Mouse (Mus musculus) midbrain, embryonic 14.5 days (tissue): ENCODE data around the gene Cxcr2. TPM values are rescaled to one million over a fixed set of nuclear protein-coding genes. Genes with fewer than 3 reads are reported as not detected.

Experiments used
- ATAC-seq: fragments of 200-750 bp; cut with Nextera tagmentation; 2 replicates; pipeline ENCODE4 v1.8.0; 2017; ENCODE audit warnings: moderate number of reproducible peaks, moderate library complexity; ENCODE audit not compliant: low FRiP score, low TSS enrichment
- DNase-seq: peaks from one replicate; pipeline ENCODE4 v3.0.0-alpha.2; 2015
- H3K27ac ChIP-seq: fragments of 300-500 bp; sonication (generic); replicated peaks from 2 replicates; pipeline ENCODE4 v1.5.1; 2014; ENCODE audit warnings: mild to moderate bottlenecking, low read depth, low read length, moderate library complexity
- H3K27me3 ChIP-seq: fragments of 300-500 bp; sonication (generic); 2 replicates; pipeline ENCODE4 v1.6.1; 2014; ENCODE audit warnings: low read length, control low read depth, mixed read lengths; ENCODE audit not compliant: control insufficient read depth, insufficient read depth
- H3K36me3 ChIP-seq: fragments of 300-500 bp; sonication (generic); 2 replicates; pipeline ENCODE4 v1.6.1; 2014; ENCODE audit warnings: low read length, control low read depth; ENCODE audit not compliant: control insufficient read depth, insufficient read depth
- H3K4me1 ChIP-seq: fragments of 300-500 bp; sonication (generic); 2 replicates; pipeline ENCODE4 v1.6.1; 2014; ENCODE audit warnings: mild to moderate bottlenecking, antibody characterized with exemption, low read length, control low read depth; ENCODE audit not compliant: control insufficient read depth, insufficient read depth
- H3K4me2 ChIP-seq: fragments of 300-500 bp; sonication (generic); 2 replicates; pipeline ENCODE4 v1.6.1; 2014; ENCODE audit warnings: mild to moderate bottlenecking, low read length, moderate library complexity
- H3K4me3 ChIP-seq: fragments of 300-500 bp; sonication (generic); replicated peaks from 2 replicates; pipeline ENCODE4 v1.5.1; 2014; ENCODE audit warnings: low read depth, low read length
- H3K9ac ChIP-seq: fragments of 300-500 bp; sonication (generic); replicated peaks from 2 replicates; pipeline ENCODE4 v1.6.1; 2014; ENCODE audit warnings: mild to moderate bottlenecking, low read length, moderate library complexity
- H3K9me3 ChIP-seq: fragments of 300-500 bp; sonication (generic); 2 replicates; pipeline ENCODE4 v1.6.1; 2016; ENCODE audit warnings: low read length, control low read depth, mixed read lengths; ENCODE audit not compliant: control insufficient read depth
- WGBS: fragments of 180-500 bp; shearing (Covaris S2); extraction: QIAGEN DNeasy Blood & Tissue Kit; methylation state at CpG from one replicate; pipeline ENCODE4 v1.1.7; 2014; 5-methylcytosine and 5-hydroxymethylcytosine counted together
- polyA plus RNA-seq: library from polyadenylated mRNA; unstranded; fragments of >200 nt; fragmentation: Nextera tagmentation; extraction: Ambion mirVana; gene quantifications from 2 replicates; pipeline ENCODE4 v1.2.1, GENCODE M21; 2014

Cxcr2 gene
- polyA plus RNA-seq, 1 experiment from 2014 or later = not detected

GRCm38 (mm10) chr1:74130883-74131659, 22.7 kb upstream of the Cxcr2 start:
- DNase-seq = no peak
- H3K27me3 ChIP-seq = no peaks in the 10 kb centered on the region

DNA sequence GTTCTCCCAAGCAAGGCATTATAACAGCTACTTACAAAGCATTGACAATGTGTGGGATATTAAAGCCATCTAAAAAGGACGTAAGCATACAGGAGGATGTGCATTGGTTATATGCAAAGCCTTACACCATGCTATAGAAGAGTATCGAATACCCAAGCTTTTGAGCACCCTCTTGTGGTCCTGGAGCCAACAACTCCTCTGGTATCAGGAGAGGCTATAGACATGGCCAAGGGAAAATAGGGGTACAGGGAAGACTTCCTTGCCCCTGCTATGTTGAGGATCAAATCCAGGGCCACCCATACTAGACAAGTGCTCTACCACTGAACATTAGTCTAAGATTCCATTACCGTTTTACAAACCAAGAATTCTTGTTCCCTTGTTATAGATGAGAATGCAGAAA, 21.8 kb upstream of the Cxcr2 start:
- no peak overlapping the region for H3K27ac ChIP-seq
- H3K4me1 ChIP-seq = no peaks in the 10 kb centered on the region
- ATAC-seq (no peak), DNase-seq (no peak)
- no peak overlapping the region for H3K4me2 ChIP-seq
- no peaks in the 10 kb centered on the region for H3K36me3 ChIP-seq
- no peak overlapping the region for H3K4me3 ChIP-seq
- H3K27me3 ChIP-seq = no peaks in the 10 kb centered on the region
- 74% methylated on average over 3 of the region's 3 CpGs for WGBS
- H3K9ac ChIP-seq = no peak overlapping the region
- no peaks in the 10 kb centered on the region for H3K9me3 ChIP-seq

More at GRCm38 (mm10) chr1:74130883-74131659, 22.7 kb upstream of the Cxcr2 start:
- H3K4me1 ChIP-seq = no peaks in the 10 kb centered on the region
- no peak overlapping the region for H3K4me3 ChIP-seq
- no peaks in the 10 kb centered on the region for H3K36me3 ChIP-seq
- H3K4me2 ChIP-seq = no peak overlapping the region
- no peak for ATAC-seq
- no peak overlapping the region for H3K9ac ChIP-seq
- H3K9me3 ChIP-seq = no peaks in the 10 kb centered on the region
- 88% methylated on average over 8 of the region's 8 CpGs for WGBS
- H3K27ac ChIP-seq = no peak overlapping the region

GRCm38 (mm10) chr1:74133954-74134353, 19.8 kb upstream of the Cxcr2 start:
- ATAC-seq (no peak), DNase-seq (no peak)
- whole genome bisulfite sequencing = 83% methylated on average over 6 of the region's 6 CpGs
- Histone ChIP-seq H3K27me3 (no peaks in the 10 kb centered on the region), H3K27ac (no peak overlapping the region), H3K9me3 (no peaks in the 10 kb centered on the region), H3K4me2 (no peak overlapping the region), H3K9ac (no peak overlapping the region), H3K36me3 (no peaks in the 10 kb centered on the region), H3K4me3 (no peak overlapping the region), H3K4me1 (no peaks in the 10 kb centered on the region)

- H3K9me3 ChIP-seq = no peaks in the 10 kb centered on the region
- 85% methylated on average over 6 of the region's 6 CpGs for WGBS
- ATAC-seq (no peak), DNase-seq (no peak)
- no peak overlapping the region for H3K27ac ChIP-seq
- no peaks in the 10 kb centered on the region for H3K36me3 ChIP-seq
- no peaks in the 10 kb centered on the region for H3K4me1 ChIP-seq
- no peak overlapping the region for H3K4me3 ChIP-seq
- H3K4me2 ChIP-seq = no peak overlapping the region
- H3K9ac ChIP-seq = no peak overlapping the region
- no peaks in the 10 kb centered on the region for H3K27me3 ChIP-seq
These were observed 18.4 kb upstream of the Cxcr2 start for GRCm38 (mm10) chr1:74135326-74135950.

DNA sequence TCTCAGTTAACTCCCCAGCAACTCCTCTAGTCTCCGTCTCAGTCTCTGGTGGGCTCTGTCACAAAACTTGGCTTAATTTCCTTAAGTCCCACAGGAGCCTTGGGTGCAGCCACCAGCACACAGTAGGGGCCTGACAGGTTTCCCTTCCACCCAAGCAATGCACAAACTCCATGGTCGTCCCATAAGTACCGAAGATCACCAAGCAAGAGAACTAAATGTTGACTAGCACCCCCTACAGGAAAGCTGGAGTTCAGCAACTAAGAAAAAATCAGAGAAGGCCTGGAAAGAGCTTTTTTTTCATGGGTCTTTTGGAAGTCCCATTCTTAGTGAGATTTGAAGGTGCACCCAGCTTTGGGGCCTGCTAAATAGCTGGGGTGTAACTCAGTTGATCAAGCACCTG, 14.4 kb upstream of the Cxcr2 start:
- Histone ChIP-seq H3K4me3 (no peak overlapping the region), H3K4me2 (no peak overlapping the region), H3K9ac (no peak overlapping the region), H3K36me3 (no peaks in the 10 kb centered on the region), H3K27me3 (no peaks in the 10 kb centered on the region), H3K9me3 (no peaks in the 10 kb centered on the region), H3K4me1 (no peaks in the 10 kb centered on the region), H3K27ac (no peak overlapping the region)
- no peak for DNase-seq
- 68% methylated on average over 3 of the region's 3 CpGs for WGBS
- ATAC-seq = no peak

DNA sequence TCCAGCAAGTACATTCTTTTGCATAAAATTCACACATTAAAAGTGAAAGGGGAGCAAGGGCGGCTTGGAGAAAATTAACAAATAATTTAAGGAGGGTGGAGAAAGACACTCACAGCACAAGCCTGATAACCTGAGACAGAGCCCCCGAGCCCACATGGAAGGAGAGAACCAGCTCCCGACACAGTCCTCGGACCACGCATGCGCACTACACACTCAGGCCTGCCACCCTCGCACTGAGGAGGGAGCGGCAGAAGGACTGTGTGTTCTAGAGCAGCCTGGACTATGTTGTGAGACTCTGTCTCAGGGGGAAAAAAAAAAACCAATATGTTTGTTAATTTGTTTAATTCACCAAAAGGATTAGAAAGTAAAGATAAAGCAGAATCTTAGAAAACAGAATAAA, 12.0 kb upstream of the Cxcr2 start:
- Histone ChIP-seq H3K4me1 (no peaks in the 10 kb centered on the region), H3K9ac (no peak overlapping the region)
- WGBS = 76% methylated on average over 8 of the region's 8 CpGs

DNA sequence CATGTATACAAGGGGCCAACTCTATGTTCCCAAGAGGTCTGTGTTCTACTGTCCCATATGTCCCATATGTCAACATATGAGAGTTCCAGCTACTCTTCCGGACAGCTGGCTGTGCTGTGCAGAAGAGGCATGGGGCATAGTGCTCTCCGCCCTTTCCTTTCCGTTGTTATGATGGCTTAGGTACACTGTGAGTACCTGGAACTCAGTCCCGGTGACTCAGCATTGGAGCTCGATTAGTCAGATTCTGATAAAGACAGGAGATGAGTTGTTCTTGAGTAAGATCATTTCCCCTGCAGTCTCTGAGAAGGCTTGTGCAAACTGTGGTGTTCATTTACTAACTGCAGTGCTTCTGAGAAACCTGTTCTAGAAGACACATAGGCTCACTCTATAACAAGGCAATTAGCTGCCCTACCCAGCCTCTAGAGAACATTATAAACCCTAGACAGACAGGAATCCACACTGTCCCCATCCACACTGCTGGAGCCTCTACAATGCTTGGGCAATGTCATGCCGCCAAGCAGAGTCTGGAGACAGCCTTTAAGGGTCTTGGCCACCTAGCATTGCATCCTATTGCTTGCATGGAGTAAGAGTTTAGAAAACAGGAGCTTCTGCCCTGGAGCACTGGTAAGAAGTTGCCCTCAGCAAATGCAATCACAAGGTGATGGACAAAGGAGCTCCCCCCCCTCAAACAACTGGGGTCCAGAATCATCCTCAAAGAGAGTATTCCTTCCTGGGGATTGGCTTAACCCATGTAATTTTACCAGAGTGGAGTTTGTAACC, 4.5 kb upstream of the Cxcr2 start:
- Histone ChIP-seq H3K27me3 (no peaks in the 10 kb centered on the region), H3K4me1 (no peaks in the 10 kb centered on the region), H3K36me3 (no peaks in the 10 kb centered on the region), H3K27ac (no peak overlapping the region), H3K9me3 (no peaks in the 10 kb centered on the region), H3K4me3 (no peak overlapping the region), H3K9ac (no peak overlapping the region), H3K4me2 (no peak overlapping the region)
- ATAC-seq = no peak
- DNase-seq = no peak
- 91% methylated on average over 6 of the region's 6 CpGs for WGBS

More for the DNA sequence above, 12.0 kb upstream of the Cxcr2 start:
- ATAC-seq (no peak), DNase-seq (no peak)
- no peak overlapping the region for H3K4me3 ChIP-seq
- H3K27me3 ChIP-seq = no peaks in the 10 kb centered on the region
- no peaks in the 10 kb centered on the region for H3K9me3 ChIP-seq
- no peaks in the 10 kb centered on the region for H3K36me3 ChIP-seq
- no peak overlapping the region for H3K4me2 ChIP-seq
- no peak overlapping the region for H3K27ac ChIP-seq

DNA sequence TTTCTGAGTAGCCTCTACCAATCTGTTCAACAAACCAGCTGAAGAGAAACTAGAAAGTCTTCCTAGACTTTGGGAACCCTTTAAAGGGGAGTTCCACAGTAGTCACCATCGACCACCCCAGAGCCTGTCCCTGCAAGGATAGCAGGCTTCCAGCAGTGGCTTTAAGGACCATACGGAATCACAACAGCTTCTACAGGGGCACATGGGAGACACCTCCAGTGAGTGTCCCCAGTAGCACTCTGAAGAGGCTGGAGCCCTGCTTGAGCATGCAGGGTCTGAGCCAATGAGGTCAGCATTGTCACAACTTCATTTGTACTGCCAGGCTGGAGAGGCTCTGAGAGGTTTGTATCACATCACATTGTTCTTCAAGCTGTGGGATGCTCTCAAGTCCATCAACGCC, 3.7 kb upstream of the Cxcr2 start:
- no peaks in the 10 kb centered on the region for H3K27me3 ChIP-seq
- H3K27ac ChIP-seq = no peak overlapping the region
- no peaks in the 10 kb centered on the region for H3K9me3 ChIP-seq
- H3K4me3 ChIP-seq = no peak overlapping the region
- no peak overlapping the region for H3K4me2 ChIP-seq
- no peaks in the 10 kb centered on the region for H3K4me1 ChIP-seq
- 72% methylated on average over 3 of the region's 3 CpGs for WGBS
- no peak overlapping the region for H3K9ac ChIP-seq
- DNase-seq = no peak
- H3K36me3 ChIP-seq = no peaks in the 10 kb centered on the region
- no peak for ATAC-seq
